In genomic region chr10:61277051-61277450, GRCm38 (mm10) we compare ENCODE assay signal across 19 mouse cellular contexts. TPM values are rescaled to one million over a fixed set of nuclear protein-coding genes. Genes with fewer than 3 reads are reported as not detected.
"Had no signal": no experiment of that assay in that cellular context is flagged by ENCODE, and none has a peak within 500 bp of the region (broad histone marks: within the 10 kb centered on the region; RNA-seq: fewer than 3 reads in every experiment).

No protein-coding gene starts in this region.

- H3K4me3 ChIP-seq: neural tube, embryonic 15.5 days; stomach, embryonic 15.5 days had no signal

- H3K36me3 ChIP-seq: neural tube, embryonic 15.5 days; stomach, embryonic 15.5 days had no signal

- H3K9ac ChIP-seq: neural tube, embryonic 15.5 days; stomach, embryonic 15.5 days had no signal

- DNase-seq: retina, postnatal 1 day; right cerebral cortex, adult 18-20 months; right cerebral cortex, postnatal 14 days; right cerebral cortex, postnatal 25 days; right cerebral cortex, postnatal 4 days; spleen, adult 18-20 months; thymus, adult 18-20 months; thymus, adult 2 months; thymus, postnatal 14 days; thymus, postnatal 25 days; thymus, postnatal 36 days; thymus, postnatal 4 days had no signal

- H3K9me3 ChIP-seq: neural tube, embryonic 15.5 days; stomach, embryonic 15.5 days had no signal

- H3K27ac ChIP-seq: stomach, embryonic 15.5 days; stomach, postnatal 0 days had no signal

- H3K4me2 ChIP-seq: neural tube, embryonic 15.5 days; stomach, embryonic 15.5 days had no signal

RNA-seq across cellular contexts. Expression of gene Prf1, which starts 20.6 kb away (rescaled TPM):
- polyA plus RNA-seq: neural tube, embryonic 14.5 days; neural tube, embryonic 15.5 days; stomach, embryonic 14.5 days; stomach, embryonic 16.5 days; stomach, postnatal 0 days; testis, adult 2 months had no signal
